Mouse (Mus musculus) liver, embryonic 13.5 days (tissue): ENCODE data around the gene Mylk2. TPM values are rescaled to one million over a fixed set of nuclear protein-coding genes. Genes with fewer than 3 reads are reported as not detected.

Experiments used
- ATAC-seq: fragments of 200-750 bp; cut with Nextera tagmentation; 2 replicates; pipeline ENCODE4 v1.8.0; 2017; ENCODE audit warnings: low read depth, mild to moderate bottlenecking, moderate number of reproducible peaks, moderate library complexity
- DNase-seq: peaks from one replicate; pipeline ENCODE4 v3.0.0; 2022
- H3K27ac ChIP-seq: fragments of 300-500 bp; sonication (generic); 2 replicates; pipeline ENCODE4 v1.5.1; 2015; ENCODE audit warnings: moderate library complexity, mild to moderate bottlenecking, inconsistent platforms
- H3K27me3 ChIP-seq: fragments of 300-500 bp; sonication (generic); 2 replicates; pipeline ENCODE4 v1.6.1; 2015; ENCODE audit warnings: mild to moderate bottlenecking, inconsistent platforms
- H3K36me3 ChIP-seq: fragments of 300-500 bp; sonication (generic); 2 replicates; pipeline ENCODE4 v1.6.1; 2015; ENCODE audit warnings: mild to moderate bottlenecking, inconsistent platforms
- H3K4me1 ChIP-seq: fragments of 300-500 bp; sonication (generic); replicated peaks from 2 replicates; pipeline ENCODE4 v1.6.1; 2015; ENCODE audit warnings: inconsistent platforms
- H3K4me2 ChIP-seq: fragments of 300-500 bp; sonication (generic); 2 replicates; pipeline ENCODE4 v1.6.1; 2015; ENCODE audit warnings: inconsistent platforms, mild to moderate bottlenecking, moderate library complexity
- H3K4me3 ChIP-seq: fragments of 300-500 bp; sonication (generic); replicated peaks from 2 replicates; pipeline ENCODE4 v1.5.1; 2015; ENCODE audit warnings: mild to moderate bottlenecking, inconsistent platforms
- H3K9ac ChIP-seq: fragments of 300-500 bp; sonication (generic); 2 replicates; pipeline ENCODE4 v1.6.1; 2015; ENCODE audit warnings: mild to moderate bottlenecking, inconsistent platforms
- H3K9me3 ChIP-seq: fragments of 300-500 bp; sonication (generic); replicated peaks from 2 replicates; pipeline ENCODE4 v1.6.1; 2016; ENCODE audit warnings: inconsistent platforms
- WGBS: fragments of 180-500 bp; shearing (Covaris S2); methylation state at CpG from one replicate; pipeline ENCODE4 v1.1.7; 2015; ENCODE audit not compliant: insufficient replicate concordance; 5-methylcytosine and 5-hydroxymethylcytosine counted together
- polyA plus RNA-seq: library from polyadenylated mRNA; unstranded; fragments of >200 nt; fragmentation: Nextera tagmentation; extraction: Ambion mirVana; gene quantifications from 2 replicates; pipeline ENCODE4 v1.2.1, GENCODE M21; 2015

Mylk2 gene
- polyA plus RNA-seq, 1 experiment from 2014 or later, result not detected

DNA sequence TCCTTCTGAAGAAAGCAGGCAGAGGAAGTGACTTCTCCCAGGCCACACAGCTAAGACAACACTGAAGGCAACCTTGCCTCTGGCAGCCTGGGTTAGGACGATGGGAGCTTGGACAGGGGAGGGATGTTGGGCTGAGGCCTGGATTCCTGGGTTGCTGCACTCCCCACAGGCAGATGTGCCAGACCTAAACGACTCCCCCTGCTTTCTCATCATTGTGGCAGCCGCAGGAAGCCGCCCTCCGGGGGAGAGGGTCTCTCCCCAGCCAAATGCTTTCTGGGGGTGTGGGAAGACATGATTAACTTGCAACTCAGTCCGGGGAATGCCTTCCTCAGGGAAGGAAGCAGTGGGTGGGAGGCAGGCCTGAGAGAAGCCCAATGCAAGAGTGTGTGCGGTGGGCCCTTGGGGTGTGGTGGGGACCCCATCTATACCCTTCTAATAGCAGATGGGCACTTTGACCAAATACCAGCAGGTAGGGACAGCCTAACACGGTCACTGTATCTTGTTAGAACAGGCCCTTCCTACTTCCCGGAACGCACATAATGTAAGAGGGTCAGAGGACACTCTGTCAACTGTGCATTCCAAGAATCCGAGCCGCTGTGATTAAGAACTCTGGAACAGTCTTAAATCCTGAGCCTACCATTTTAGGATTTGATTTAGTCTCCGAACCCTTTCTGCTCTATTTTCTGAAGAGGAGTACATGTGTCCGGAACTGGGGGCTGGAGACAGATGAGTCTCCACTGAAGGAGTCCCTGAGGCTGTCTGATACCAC lies 17.3 kb downstream of the Mylk2 start:
- Histone ChIP-seq H3K9me3 (no peaks in the 10 kb centered on the region), H3K4me3 (no peak overlapping the region), H3K36me3 (no peaks in the 10 kb centered on the region), H3K27ac (no peak overlapping the region), H3K27me3 (no peaks in the 10 kb centered on the region; the same call in 1 of the 2 replicates), H3K4me1 (peaks cover 19% of the 10 kb centered on the region), H3K4me2 (no peak overlapping the region), H3K9ac (no peak overlapping the region)
- ATAC-seq (no peak), DNase-seq (no peak)
- WGBS, result 47% methylated on average over 14 of the region's 14 CpGs

DNA sequence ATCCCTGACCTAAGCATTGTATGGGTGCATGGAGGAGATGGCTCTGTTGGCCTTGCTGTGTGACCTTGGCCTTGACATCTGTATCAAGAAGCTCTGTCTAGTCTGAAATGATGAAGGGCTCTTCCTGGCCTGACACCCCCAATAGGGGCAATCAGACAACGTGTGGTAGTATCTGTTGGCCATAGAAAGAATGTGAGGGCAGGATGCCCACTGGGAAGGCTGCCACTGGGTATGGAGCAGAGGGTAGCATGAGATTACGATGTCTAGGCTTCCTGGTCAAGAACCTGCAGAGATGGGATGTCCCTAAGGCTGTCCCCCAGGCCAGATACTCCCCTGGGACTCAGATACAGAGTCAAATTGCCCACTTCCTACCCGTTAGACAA lies 17.8 kb downstream of the Mylk2 start:
- no peak overlapping the region for H3K4me3 ChIP-seq
- H3K27ac ChIP-seq, result no peak overlapping the region
- H3K36me3 ChIP-seq, result no peaks in the 10 kb centered on the region
- H3K9ac ChIP-seq, result no peak overlapping the region
- no peak for ATAC-seq
- H3K4me2 ChIP-seq, result no peak overlapping the region
- no peaks in the 10 kb centered on the region; the same call in 1 of the 2 replicates for H3K27me3 ChIP-seq
- no peak for DNase-seq
- 36% methylated on average over 3 of the region's 3 CpGs for WGBS
- H3K4me1 ChIP-seq, result peaks cover 19% of the 10 kb centered on the region
- no peaks in the 10 kb centered on the region for H3K9me3 ChIP-seq

DNA sequence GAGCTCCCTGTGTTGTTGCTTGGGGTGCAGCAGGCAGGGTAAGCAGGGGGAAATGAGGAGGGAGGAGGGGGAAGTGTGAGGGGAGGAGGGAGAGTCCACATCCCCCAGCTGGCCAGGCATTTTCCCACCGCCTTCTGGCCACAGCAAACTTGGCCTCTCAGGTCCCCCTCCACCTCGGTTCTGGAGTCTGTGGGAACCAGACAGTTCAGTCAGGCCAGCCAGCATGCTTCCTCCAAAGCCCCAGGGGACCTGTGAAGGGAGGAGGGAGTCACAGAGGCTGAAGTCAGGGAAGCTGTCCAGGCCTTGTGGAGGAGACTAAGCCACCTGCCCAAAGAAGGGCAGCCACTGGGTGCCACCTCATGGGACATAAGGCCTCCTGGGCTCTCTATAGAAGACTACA lies 19.1 kb downstream of the Mylk2 start:
- WGBS, result 48% methylated on average over 2 of the region's 2 CpGs
- Histone ChIP-seq H3K27ac (no peak overlapping the region), H3K9ac (no peak overlapping the region), H3K36me3 (no peaks in the 10 kb centered on the region), H3K9me3 (no peaks in the 10 kb centered on the region), H3K4me3 (no peak overlapping the region), H3K4me1 (peaks cover 14% of the 10 kb centered on the region), H3K27me3 (no peaks in the 10 kb centered on the region; the same call in 1 of the 2 replicates), H3K4me2 (no peak overlapping the region)
- ATAC-seq (no peak), DNase-seq (no peak)

DNA sequence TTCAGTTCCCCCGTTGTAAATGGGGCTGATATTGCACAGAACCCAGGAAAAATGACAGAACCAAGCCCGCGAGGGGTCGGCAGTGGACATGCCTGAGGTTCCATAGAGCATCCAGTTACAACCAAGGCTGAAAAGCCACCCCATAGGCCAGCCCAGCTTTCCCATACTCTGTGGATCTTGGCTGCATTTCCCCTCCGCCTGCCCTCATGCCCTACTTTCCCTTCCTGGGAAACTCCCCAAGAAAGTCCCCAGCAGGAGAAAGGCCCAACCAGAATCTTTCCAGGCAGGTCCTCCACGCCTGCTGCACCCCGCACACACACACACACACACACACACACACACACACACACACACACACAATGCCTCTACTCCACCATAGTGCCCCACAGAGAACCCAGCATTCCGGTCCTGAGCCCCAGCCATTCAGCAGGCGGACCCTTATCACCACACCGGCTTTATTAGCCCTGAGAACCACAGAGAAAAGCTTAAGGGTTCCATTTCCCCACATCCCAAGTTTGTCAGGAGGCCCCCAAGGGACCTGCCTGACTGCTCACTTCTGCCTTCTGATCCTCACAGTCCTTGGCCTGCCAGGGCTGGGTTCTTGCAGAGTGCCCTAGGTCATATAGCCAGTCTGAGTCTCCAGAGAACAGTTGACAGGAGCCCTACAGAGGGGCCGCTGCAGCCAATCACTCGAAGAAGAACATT lies 20.5 kb downstream of the Mylk2 start:
- Histone ChIP-seq H3K27me3 (no peaks in the 10 kb centered on the region; the same call in 1 of the 2 replicates), H3K27ac (no peak overlapping the region; the same call in 1 of the 2 replicates), H3K9ac (no peak overlapping the region), H3K9me3 (no peaks in the 10 kb centered on the region), H3K4me3 (no peak overlapping the region), H3K4me2 (no peak overlapping the region), H3K4me1 (peaks cover 10% of the 10 kb centered on the region), H3K36me3 (no peaks in the 10 kb centered on the region)
- DNase-seq, result no peak
- 67% methylated on average over 12 of the region's 12 CpGs for WGBS
- ATAC-seq, result no peak

DNA sequence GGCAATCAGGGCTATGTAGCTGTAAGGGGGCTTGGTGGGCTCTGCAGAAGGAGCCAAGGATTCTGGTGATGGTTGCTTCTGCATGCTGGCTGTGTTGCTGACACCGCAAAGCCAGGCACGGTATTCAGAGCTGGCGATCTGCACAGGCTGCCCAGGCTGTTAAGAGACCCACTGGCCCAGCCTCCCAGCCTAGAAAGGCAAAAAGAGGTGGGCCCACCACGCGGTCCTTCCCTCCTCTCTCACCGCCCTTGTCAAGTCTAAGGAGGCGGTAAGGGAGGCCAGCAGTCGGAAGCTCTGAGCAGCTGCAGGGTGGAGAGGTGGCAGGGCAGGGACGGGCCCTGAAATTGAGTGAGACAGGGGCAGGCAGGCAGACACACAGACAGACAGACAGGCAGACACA lies 21.9 kb downstream of the Mylk2 start, which contains the start of gene Foxs1:
TSS of gene Foxs1 (minus strand) at position 161 of the 400 bp plus-strand sequence.
- 0 out of 2 replicates have a peak, but pooled peaks cover under 1% of the 10 kb centered on the region for H3K27me3 ChIP-seq
- H3K27ac ChIP-seq, result no peak within 1 kb of the TSS
- 28% methylated on average over 9 of the region's 9 CpGs for WGBS
- DNase-seq (no peak), ATAC-seq (no peak)
- H3K4me3 ChIP-seq, result no peak within 1 kb of the TSS
- no peak within 1 kb of the TSS for H3K4me2 ChIP-seq
- no peaks in the 10 kb centered on the region for H3K9me3 ChIP-seq
- no peaks in the 10 kb centered on the region for H3K36me3 ChIP-seq
- H3K4me1 ChIP-seq, result peaks cover 5% of the 10 kb centered on the region; the same call in 1 of the 2 replicates
- H3K9ac ChIP-seq, result no peak within 1 kb of the TSS

DNA sequence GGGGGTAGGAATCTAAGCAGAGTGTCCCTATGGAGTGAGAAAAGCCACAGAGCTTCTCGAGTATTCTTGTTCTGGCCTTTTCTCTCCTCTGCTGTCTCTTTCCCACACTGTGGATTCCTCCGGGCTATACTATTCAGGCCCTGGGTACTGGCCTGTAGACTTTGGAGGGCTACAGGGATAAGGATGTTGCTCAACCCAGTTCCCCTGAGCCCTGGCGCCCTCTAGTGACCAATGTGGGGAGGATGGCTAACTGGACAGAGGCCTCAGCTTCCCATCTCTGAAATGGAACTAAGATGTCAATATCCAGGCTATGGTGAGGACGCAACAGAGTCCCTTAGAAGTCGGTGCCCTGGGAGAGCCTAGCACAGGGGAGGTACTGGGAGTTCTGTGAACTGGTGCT lies 22.5 kb downstream of the Mylk2 start:
- WGBS, result 23% methylated on average over 5 of the region's 5 CpGs
- H3K27me3 ChIP-seq, result peaks cover 6% of the 10 kb centered on the region; the same call in 1 of the 2 replicates
- no peaks in the 10 kb centered on the region for H3K36me3 ChIP-seq
- ATAC-seq (0 out of 2 replicates have a peak, but pooled peaks have one; percentile 26), DNase-seq (peak; percentile 34)
- H3K4me2 ChIP-seq, result no peak overlapping the region
- H3K4me3 ChIP-seq, result no peak overlapping the region
- no peak overlapping the region for H3K9ac ChIP-seq
- no peaks in the 10 kb centered on the region for H3K9me3 ChIP-seq
- 0 out of 2 replicates have a peak, but pooled peaks cover 2% of the 10 kb centered on the region for H3K4me1 ChIP-seq
- H3K27ac ChIP-seq, result no peak overlapping the region

DNA sequence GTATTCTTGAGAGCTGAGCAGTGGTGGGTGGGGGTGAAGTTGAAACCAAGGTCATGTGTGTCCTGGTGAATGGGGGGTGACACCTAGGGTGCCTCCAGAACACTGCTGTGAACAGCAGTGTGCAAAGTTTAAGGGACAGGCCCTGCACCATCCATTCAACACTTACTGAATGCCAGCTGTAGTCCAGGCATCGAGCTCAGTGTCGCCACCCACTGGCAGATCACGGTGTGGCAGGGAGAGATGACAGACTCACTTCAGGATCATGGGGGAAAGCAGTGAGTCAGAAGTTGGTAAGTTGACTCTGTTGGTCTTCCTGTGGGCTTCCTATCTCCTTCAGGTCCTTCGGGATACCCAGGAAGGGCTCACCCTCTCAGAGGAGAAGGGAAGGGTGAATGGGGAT lies 28.7 kb downstream of the Mylk2 start:
- Histone ChIP-seq H3K27me3 (peaks cover 65% of the 10 kb centered on the region), H3K4me2 (no peak overlapping the region), H3K9ac (no peak overlapping the region), H3K9me3 (no peaks in the 10 kb centered on the region), H3K4me1 (no peaks in the 10 kb centered on the region), H3K4me3 (no peak overlapping the region), H3K36me3 (no peaks in the 10 kb centered on the region), H3K27ac (no peak overlapping the region)
- 1% methylated on average over 4 of the region's 4 CpGs for WGBS
- no peak for ATAC-seq
- DNase-seq, result peak; percentile 27

DNA sequence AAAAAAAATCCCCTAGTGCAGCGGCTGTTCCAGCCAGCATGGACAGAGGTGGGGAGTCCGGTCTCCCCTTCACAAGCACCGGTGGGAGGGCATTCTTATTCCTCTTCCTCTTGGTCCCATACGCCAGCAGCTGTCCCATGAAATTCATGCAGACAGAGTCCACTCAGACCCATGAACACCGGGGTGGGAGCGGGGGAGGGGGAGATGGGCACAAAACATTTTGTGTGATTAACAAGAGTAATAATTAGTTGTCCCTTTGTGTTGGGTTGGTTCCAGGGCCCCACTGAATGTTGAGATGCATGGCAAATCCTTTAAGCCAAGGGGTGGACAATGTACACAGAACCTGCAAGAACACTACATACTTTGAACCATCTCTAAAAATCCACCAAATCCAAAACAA lies 30.0 kb downstream of the Mylk2 start:
- WGBS, result 58% methylated on average over 6 of the region's 6 CpGs
- Histone ChIP-seq H3K9me3 (no peaks in the 10 kb centered on the region), H3K4me3 (no peak overlapping the region), H3K27me3 (peaks cover 78% of the 10 kb centered on the region), H3K4me2 (no peak overlapping the region), H3K36me3 (no peaks in the 10 kb centered on the region), H3K27ac (no peak overlapping the region), H3K4me1 (no peaks in the 10 kb centered on the region), H3K9ac (no peak overlapping the region)
- ATAC-seq, result no peak
- no peak for DNase-seq

DNA sequence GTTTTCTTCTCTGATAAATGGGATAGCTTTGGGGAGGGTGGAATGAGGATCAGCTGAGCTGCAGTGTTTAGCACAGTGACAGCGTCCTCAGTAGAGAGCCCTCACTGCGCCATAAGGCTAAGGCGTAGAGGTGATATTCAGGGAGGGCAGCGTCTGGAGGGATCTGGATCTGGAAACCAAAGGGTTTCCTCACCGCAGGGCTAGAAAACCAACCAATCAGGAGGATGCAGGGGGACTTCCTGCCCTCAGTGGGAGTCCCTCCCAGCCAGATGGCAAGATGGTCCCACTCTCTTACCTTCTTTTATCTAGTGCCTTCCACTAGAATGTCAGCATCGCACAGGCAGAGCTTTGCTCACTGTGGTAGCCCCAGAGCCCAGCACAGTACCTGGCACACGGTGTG lies 30.6 kb downstream of the Mylk2 start:
- no peak for ATAC-seq
- H3K27me3 ChIP-seq, result peaks cover 85% of the 10 kb centered on the region
- no peak overlapping the region for H3K4me3 ChIP-seq
- H3K36me3 ChIP-seq, result no peaks in the 10 kb centered on the region
- H3K4me2 ChIP-seq, result no peak overlapping the region
- no peaks in the 10 kb centered on the region for H3K4me1 ChIP-seq
- DNase-seq, result no peak
- no peak overlapping the region for H3K27ac ChIP-seq
- H3K9ac ChIP-seq, result no peak overlapping the region
- WGBS, result 17% methylated on average over 7 of the region's 7 CpGs
- H3K9me3 ChIP-seq, result no peaks in the 10 kb centered on the region

DNA sequence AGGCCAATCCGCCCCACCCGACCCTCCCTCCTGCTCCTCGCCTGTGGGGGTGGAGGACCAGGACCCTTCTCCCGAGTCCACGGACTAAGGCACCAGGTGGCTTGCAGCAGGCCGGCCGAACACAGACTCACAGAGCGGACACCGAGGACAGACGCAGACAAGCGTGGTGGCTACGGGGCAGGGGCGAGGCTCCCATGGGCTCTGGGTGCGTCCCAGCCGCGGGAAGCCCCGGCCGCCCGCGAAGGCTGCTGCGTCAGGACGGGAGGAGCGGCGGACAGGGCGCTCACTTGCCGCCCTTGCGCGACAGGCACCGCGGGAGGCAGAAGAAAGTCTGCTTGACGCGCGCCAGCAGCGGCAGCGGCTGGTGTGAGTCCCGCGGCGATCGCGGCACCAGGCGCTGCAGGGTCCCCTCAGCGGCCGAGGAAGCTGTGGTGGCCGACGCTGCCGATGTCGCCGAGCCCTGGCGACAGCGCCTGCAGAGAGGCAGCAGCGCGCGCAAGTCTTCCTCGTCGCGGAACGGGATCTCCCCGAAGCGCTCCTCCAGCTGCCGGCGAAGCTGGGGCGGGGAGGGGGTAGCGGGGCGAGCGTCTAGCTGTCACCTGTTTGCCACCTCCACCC lies 31.9 kb downstream of the Mylk2 start:
- 2% methylated on average over 54 of the region's 65 CpGs for WGBS
- no peak overlapping the region for H3K9ac ChIP-seq
- H3K9me3 ChIP-seq, result no peaks in the 10 kb centered on the region
- ATAC-seq (no peak), DNase-seq (no peak)
- peak overlapping the region; percentile 29 for H3K4me3 ChIP-seq
- no peaks in the 10 kb centered on the region for H3K36me3 ChIP-seq
- no peak overlapping the region for H3K27ac ChIP-seq
- peak overlapping the region; percentile 48 for H3K4me2 ChIP-seq
- H3K27me3 ChIP-seq, result peaks cover 96% of the 10 kb centered on the region
- H3K4me1 ChIP-seq, result no peaks in the 10 kb centered on the region

DNA sequence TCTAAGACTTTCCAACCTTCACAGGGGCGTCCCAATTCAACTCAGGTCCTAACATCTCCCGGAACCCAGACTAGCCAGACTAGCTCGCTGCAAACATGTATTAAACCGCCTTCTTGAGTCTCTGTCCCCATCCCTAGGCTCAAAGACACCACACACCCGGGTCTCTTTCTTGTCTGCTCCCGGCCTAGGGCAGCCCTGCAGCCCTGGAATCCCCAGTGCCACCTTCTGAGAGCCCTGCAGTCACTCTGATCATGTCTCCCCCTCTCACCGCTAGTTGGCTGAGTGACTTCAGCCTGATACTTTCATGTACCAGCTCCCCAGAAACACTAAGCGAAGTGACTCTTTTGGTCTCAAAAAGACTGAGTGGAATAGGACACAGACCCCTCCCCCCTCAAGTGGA lies 32.4 kb downstream of the Mylk2 start:
- H3K27me3 ChIP-seq, result peaks cover 96% of the 10 kb centered on the region
- H3K36me3 ChIP-seq, result no peaks in the 10 kb centered on the region
- no peak for ATAC-seq
- 7% methylated on average over 8 of the region's 8 CpGs for WGBS
- no peak overlapping the region for H3K27ac ChIP-seq
- peak overlapping the region; percentile 48 for H3K4me2 ChIP-seq
- H3K9me3 ChIP-seq, result no peaks in the 10 kb centered on the region
- H3K4me1 ChIP-seq, result no peaks in the 10 kb centered on the region
- no peak overlapping the region for H3K9ac ChIP-seq
- DNase-seq, result no peak
- H3K4me3 ChIP-seq, result peak overlapping the region; percentile 29; the same call in 1 of the 2 replicates
